Mouse (Mus musculus) stomach, embryonic 16.5 days (tissue): ENCODE results near the gene Hspb1. TPM values are rescaled to one million over a fixed set of nuclear protein-coding genes. Genes with fewer than 3 reads are reported as not detected.

Source experiments
- ATAC-seq: fragments of 200-750 bp; cut with Nextera tagmentation; 2 replicates; pipeline ENCODE4 v1.8.0; 2017; ENCODE audit warnings: moderate number of reproducible peaks, moderate TSS enrichment; ENCODE audit not compliant: insufficient read depth, low FRiP score
- H3K27ac ChIP-seq: fragments of 300-500 bp; sonication (generic); 2 replicates; pipeline ENCODE4 v1.5.1; 2014; ENCODE audit warnings: low read length
- H3K27me3 ChIP-seq: fragments of 300-500 bp; sonication (generic); 2 replicates; pipeline ENCODE4 v1.6.1; 2014; ENCODE audit warnings: low read length, control low read depth, mixed read lengths; ENCODE audit not compliant: control insufficient read depth, insufficient read depth
- H3K36me3 ChIP-seq: fragments of 300-500 bp; sonication (generic); 2 replicates; pipeline ENCODE4 v1.6.1; 2014; ENCODE audit warnings: low read length; ENCODE audit not compliant: control insufficient read depth, insufficient read depth
- H3K4me1 ChIP-seq: fragments of 300-500 bp; sonication (generic); 2 replicates; pipeline ENCODE4 v1.6.1; 2014; ENCODE audit warnings: low read length, control low read depth, mixed read lengths; ENCODE audit not compliant: control insufficient read depth, insufficient read depth
- H3K4me2 ChIP-seq: fragments of 300-500 bp; sonication (generic); 2 replicates; pipeline ENCODE4 v1.6.1; 2014; ENCODE audit warnings: low read depth, low read length, mixed read lengths
- H3K4me3 ChIP-seq: fragments of 300-500 bp; sonication (generic); replicated peaks from 2 replicates; pipeline ENCODE4 v1.5.1; 2014; ENCODE audit warnings: mild to moderate bottlenecking, low read length
- H3K9ac ChIP-seq: fragments of 300-500 bp; sonication (generic); 2 replicates; pipeline ENCODE4 v1.6.1; 2014; ENCODE audit warnings: low read length
- H3K9me3 ChIP-seq: fragments of 300-500 bp; sonication (generic); replicated peaks from 2 replicates; pipeline ENCODE4 v1.6.1; 2016; ENCODE audit warnings: low read length, control low read depth; ENCODE audit not compliant: control insufficient read depth
- WGBS: fragments of 180-500 bp; shearing (Covaris S2); extraction: QIAGEN DNeasy Blood & Tissue Kit; methylation state at CpG from one replicate; pipeline ENCODE4 v1.1.7; 2014; 5-methylcytosine and 5-hydroxymethylcytosine counted together
- polyA plus RNA-seq: library from polyadenylated mRNA; unstranded; fragments of >200 nt; fragmentation: Nextera tagmentation; extraction: Ambion mirVana; gene quantifications from 2 replicates; pipeline ENCODE4 v1.2.1, GENCODE M21; 2015

Hspb1 gene
- polyA plus RNA-seq, 1 experiment from 2014 or later: 649 TPM

DNA sequence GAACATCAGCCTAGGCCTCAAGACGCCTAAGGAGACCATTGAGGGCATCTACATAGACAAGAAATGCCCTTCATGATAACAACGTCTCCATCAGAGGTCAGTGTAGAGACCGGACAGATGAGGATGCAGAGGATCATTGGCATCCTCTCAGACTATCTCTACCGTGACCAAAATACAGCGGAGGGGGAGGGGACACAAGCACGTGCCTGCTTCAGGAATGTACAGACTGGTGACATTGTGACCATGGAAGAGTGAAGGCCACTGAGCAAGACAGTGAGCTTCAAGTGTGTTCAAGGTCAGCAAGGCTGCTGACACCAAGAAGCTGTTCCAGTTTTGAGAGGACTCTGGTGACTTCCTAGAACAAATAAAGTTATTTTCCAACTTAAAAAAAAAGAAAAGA, 7.2 kb downstream of the Hspb1 start:
- no peak overlapping the region for H3K9ac ChIP-seq
- WGBS: 78% methylated on average over 6 of the region's 6 CpGs
- no peak for ATAC-seq

DNA sequence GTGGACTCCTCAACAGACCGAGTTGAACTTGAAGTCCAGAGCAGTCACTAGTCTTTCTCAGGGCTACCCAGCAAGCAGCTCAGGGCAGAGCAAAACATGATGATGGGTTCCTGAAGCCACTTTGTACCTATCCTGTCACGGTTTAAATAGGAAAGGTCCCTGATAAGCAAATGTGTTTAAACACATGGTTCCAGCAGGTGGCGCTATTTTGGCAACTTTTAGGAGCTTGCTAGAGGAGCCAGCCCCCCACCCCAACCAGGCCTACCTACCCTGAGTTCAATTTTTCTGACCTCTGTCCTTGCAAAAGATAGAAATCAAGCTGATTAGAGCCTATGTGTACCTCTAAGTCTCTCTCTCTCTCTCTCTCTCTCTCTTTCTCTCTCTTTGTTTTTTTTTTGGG, 10.3 kb downstream of the Hspb1 start:
- no peaks in the 10 kb centered on the region for H3K27me3 ChIP-seq
- no peak for ATAC-seq
- H3K9me3 ChIP-seq: no peaks in the 10 kb centered on the region
- H3K27ac ChIP-seq: no peak overlapping the region
- no peaks in the 10 kb centered on the region for H3K36me3 ChIP-seq
- 27% methylated on average over 3 of the region's 3 CpGs for WGBS
- H3K9ac ChIP-seq: no peak overlapping the region
- no peaks in the 10 kb centered on the region; the same call in 1 of the 2 replicates for H3K4me1 ChIP-seq
- H3K4me3 ChIP-seq: no peak overlapping the region
- H3K4me2 ChIP-seq: no peak overlapping the region

More for the DNA sequence above, 7.2 kb downstream of the Hspb1 start:
- no peaks in the 10 kb centered on the region; the same call in 1 of the 2 replicates for H3K4me1 ChIP-seq
- H3K36me3 ChIP-seq: no peaks in the 10 kb centered on the region
- no peaks in the 10 kb centered on the region for H3K9me3 ChIP-seq
- no peak overlapping the region for H3K4me2 ChIP-seq
- no peaks in the 10 kb centered on the region for H3K27me3 ChIP-seq
- H3K4me3 ChIP-seq: no peak overlapping the region
- no peak overlapping the region for H3K27ac ChIP-seq

DNA sequence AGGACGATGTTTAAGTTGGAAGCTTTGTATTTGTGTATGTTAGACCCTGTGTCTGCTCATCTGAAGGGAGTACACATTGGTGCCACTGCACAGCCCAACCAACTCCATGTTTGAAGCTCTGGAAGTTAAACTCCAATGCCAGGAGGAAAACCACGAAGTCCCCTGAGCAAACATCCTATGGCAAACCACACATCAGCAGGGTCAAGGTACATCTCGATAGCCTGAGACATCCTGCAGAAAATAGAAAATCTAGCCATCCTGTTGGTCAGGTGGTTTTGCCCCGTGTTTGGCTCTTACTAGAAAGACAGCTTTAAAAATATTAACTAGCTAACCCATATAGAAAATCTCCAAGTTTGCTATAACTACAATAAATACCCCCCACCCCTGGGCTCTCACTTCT, 11.3 kb downstream of the Hspb1 start:
- WGBS: 54% methylated on average over 4 of the region's 4 CpGs
- no peak for ATAC-seq
- no peak overlapping the region for H3K9ac ChIP-seq
- no peak overlapping the region for H3K27ac ChIP-seq
- H3K4me1 ChIP-seq: no peaks in the 10 kb centered on the region
- no peaks in the 10 kb centered on the region for H3K9me3 ChIP-seq
- H3K36me3 ChIP-seq: no peaks in the 10 kb centered on the region
- no peaks in the 10 kb centered on the region for H3K27me3 ChIP-seq
- H3K4me3 ChIP-seq: no peak overlapping the region
- H3K4me2 ChIP-seq: no peak overlapping the region

DNA sequence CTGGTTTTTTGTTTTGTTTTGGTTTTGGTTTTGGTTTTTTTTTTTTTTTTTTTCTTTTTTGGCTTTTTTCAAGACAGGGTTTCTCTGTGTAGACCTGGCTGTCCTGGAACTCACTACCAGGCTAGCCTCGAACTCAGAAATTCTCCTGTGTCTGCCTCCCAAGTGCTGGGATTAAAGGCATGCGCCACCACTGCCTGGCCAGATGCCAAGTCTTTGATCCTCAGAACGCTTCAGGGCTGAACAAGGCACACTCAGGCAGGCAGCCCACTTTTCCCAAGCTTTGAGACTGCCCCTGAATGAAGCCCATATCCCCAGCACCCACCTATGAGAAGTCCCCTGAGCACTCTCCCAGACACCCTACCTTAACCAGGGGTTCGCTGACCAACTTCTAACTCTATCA, 12.1 kb downstream of the Hspb1 start:
- Histone ChIP-seq H3K27me3 (no peaks in the 10 kb centered on the region), H3K9ac (no peak overlapping the region), H3K9me3 (no peaks in the 10 kb centered on the region), H3K4me3 (no peak overlapping the region), H3K4me1 (no peaks in the 10 kb centered on the region), H3K27ac (no peak overlapping the region), H3K4me2 (no peak overlapping the region), H3K36me3 (no peaks in the 10 kb centered on the region)
- ATAC-seq: no peak
- WGBS: 61% methylated on average over 4 of the region's 4 CpGs

DNA sequence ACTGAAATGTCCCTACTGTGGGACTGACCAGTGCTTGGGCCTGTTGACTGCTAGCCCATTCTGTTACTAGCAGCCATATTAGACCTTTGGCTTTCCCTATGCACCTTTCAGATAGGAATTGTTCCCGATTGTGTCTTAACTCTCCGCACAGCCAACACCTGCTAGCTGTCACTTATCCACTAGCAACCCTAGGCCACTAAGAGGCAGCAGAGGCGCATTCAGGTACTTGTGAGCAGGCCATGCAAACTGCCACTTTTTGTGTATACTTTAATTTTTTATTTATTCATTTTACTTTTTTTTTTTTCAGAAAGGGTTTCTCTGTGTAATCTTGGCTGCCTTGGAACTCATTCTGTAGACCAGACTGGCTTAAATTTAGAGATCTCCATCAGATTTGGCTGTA, 13.0 kb downstream of the Hspb1 start:
- ATAC-seq: no peak
- Histone ChIP-seq H3K9ac (no peak overlapping the region), H3K4me1 (no peaks in the 10 kb centered on the region), H3K27me3 (no peaks in the 10 kb centered on the region), H3K9me3 (no peaks in the 10 kb centered on the region), H3K27ac (no peak overlapping the region), H3K4me2 (no peak overlapping the region), H3K4me3 (no peak overlapping the region), H3K36me3 (no peaks in the 10 kb centered on the region)
- WGBS: 76% methylated on average over 3 of the region's 3 CpGs

DNA sequence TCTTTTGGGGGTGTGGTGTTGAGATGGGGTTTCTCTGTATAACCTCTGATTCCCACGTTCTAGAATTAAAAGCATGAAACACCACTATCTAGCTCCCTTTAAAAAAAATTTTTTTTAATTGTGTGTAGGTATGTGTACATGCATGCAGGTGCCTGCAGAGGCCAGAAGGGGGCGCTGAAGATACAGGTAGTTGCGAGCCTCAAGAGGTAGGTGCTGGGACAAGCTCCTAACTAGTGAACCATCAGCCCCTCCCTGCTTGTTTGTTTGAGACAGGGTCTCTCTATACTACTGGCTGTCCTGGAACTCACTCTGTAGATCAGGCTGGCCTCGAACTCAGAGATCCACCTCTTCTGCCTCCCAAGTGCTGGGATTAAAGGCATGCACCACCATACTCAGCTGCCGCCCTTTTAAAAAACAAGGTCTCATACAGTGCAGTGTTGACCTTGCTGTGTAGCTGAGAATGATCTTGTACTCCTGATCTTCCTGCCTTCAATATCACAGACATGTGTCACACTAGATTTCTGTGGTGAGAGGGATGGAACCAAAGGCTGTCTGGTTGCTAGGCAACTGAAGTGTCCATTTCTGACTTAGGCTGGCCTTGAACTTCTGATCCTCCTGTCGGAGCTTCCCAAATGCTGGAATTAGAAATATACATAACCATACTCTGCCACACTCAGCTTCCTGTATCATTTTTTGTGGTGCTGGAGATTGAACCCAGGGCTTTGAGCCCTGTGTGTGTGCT, 13.8 kb downstream of the Hspb1 start:
- H3K36me3 ChIP-seq: no peaks in the 10 kb centered on the region

DNA sequence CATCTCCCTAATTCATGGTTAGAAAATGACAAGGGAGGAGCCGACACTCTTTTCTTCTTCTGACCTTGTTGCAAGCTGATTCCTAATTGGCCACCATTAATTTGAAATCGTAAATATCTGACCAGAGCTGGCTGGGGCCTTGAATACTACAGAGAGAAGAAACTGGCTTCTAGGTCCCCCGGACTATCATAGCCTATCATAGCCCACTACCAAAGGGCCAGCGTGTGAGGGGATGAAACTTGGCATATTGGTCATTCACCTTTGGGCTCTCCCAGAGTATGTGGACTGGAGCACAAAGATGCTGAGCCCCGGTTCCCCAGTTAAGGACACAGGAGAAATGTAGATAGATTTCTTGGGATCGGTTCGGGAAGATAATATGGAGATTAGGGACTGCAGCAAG, 15.3 kb downstream of the Hspb1 start:
- H3K4me2 ChIP-seq: peak overlapping the region; percentile 65
- H3K4me3 ChIP-seq: peak overlapping the region; percentile 42
- no peak for ATAC-seq
- no peaks in the 10 kb centered on the region for H3K27me3 ChIP-seq
- peak overlapping the region; percentile 57; the same call in 1 of the 2 replicates for H3K27ac ChIP-seq
- WGBS: 32% methylated on average over 7 of the region's 7 CpGs
- H3K9me3 ChIP-seq: no peaks in the 10 kb centered on the region
- peak overlapping the region; percentile 66 for H3K9ac ChIP-seq
- no peaks in the 10 kb centered on the region for H3K36me3 ChIP-seq
- no peaks in the 10 kb centered on the region; the same call in 1 of the 2 replicates for H3K4me1 ChIP-seq

More for the DNA sequence above, 13.8 kb downstream of the Hspb1 start:
- Histone ChIP-seq H3K4me1 (no peaks in the 10 kb centered on the region; the same call in 1 of the 2 replicates), H3K4me2 (no peak overlapping the region), H3K9me3 (no peaks in the 10 kb centered on the region), H3K9ac (no peak overlapping the region), H3K27ac (no peak overlapping the region), H3K4me3 (no peak overlapping the region), H3K27me3 (no peaks in the 10 kb centered on the region)
- WGBS: 58% methylated on average over 6 of the region's 6 CpGs
- ATAC-seq: no peak

DNA sequence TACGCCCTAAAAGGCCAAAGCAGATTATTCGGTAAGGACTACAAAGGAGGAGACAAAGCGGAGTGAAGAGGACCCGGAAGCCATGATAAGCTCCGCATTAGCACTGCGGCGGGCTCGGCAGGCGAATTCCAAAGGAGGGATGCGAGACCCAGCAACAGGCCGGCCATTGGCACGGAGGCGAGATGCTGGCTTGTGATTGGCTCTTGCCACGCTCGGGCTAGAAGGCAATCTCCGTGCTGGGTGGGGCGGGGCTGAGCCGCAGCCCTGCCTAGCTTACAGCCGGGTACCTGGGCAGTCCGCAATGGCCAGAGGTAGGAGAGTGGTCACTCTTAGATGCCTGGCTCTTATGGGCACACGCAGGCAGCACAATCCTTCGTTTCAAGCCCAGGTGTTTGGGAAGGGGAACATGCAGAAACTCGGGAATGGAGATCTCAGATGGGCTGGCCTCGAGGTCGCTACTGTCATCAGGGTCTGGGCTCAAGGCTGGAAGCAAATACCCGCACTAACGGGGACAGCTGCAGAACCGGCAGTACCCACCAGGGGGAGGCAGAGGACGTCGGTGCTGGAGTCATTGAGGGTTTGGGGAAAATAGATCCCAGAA, 15.9 kb downstream of the Hspb1 start:
- H3K4me3 ChIP-seq: peak overlapping the region; percentile 42
- H3K27me3 ChIP-seq: no peaks in the 10 kb centered on the region
- no peaks in the 10 kb centered on the region for H3K36me3 ChIP-seq
- peak overlapping the region; percentile 66 for H3K9ac ChIP-seq
- WGBS: under 1% methylated on average over 30 of the region's 30 CpGs
- H3K4me1 ChIP-seq: no peaks in the 10 kb centered on the region; the same call in 1 of the 2 replicates
- H3K27ac ChIP-seq: peak overlapping the region; percentile 57; the same call in 1 of the 2 replicates
- H3K4me2 ChIP-seq: peak overlapping the region; percentile 65
- ATAC-seq: peak; percentile 94
- H3K9me3 ChIP-seq: no peaks in the 10 kb centered on the region

DNA sequence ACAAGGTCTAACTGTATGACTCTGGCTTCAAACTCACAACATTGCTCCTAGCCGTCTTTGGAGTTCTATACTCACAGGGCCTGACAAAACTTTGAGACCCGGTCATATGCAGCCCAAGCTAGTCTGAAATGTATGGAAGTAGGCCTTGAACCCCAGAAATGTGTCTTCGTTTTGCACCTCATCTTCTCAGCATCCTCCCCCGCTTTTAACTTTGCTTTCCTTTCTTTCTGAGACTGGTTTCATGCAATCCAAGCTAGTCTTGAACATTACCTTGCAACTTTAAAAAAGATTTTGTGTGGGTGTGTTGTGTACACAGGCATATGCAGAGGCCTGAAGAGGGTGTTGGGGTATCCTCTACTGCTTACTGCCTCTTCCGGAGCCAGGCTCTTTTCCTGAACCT, 16.5 kb downstream of the Hspb1 start:
- Histone ChIP-seq H3K9ac (no peak overlapping the region), H3K27ac (no peak overlapping the region), H3K27me3 (no peaks in the 10 kb centered on the region), H3K36me3 (no peaks in the 10 kb centered on the region), H3K9me3 (no peaks in the 10 kb centered on the region), H3K4me2 (peak overlapping the region; percentile 65), H3K4me3 (no peak overlapping the region), H3K4me1 (no peaks in the 10 kb centered on the region; the same call in 1 of the 2 replicates)
- whole genome bisulfite sequencing: 60% methylated on average over 5 of the region's 5 CpGs
- ATAC-seq: no peak
